Mouse (Mus musculus) neural tube, embryonic 15.5 days (tissue): ENCODE results near the gene Trim28. TPM values are rescaled to one million over a fixed set of nuclear protein-coding genes. Genes with fewer than 3 reads are reported as not detected.

ENCODE experiments used
- ATAC-seq: fragments of 200-750 bp; cut with Nextera tagmentation; 2 replicates; pipeline ENCODE4 v1.8.0; 2017; ENCODE audit warnings: mild to moderate bottlenecking, moderate TSS enrichment, moderate library complexity; ENCODE audit not compliant: low FRiP score
- H3K27ac ChIP-seq: fragments of 300-500 bp; sonication (generic); replicated peaks from 2 replicates; pipeline ENCODE4 v1.5.1; 2015; ENCODE audit warnings: mild to moderate bottlenecking, inconsistent platforms
- H3K27me3 ChIP-seq: fragments of 300-500 bp; sonication (generic); replicated peaks from 2 replicates; pipeline ENCODE4 v1.6.1; 2015; ENCODE audit warnings: inconsistent platforms
- H3K36me3 ChIP-seq: fragments of 300-500 bp; sonication (generic); 2 replicates; pipeline ENCODE4 v1.6.1; 2015; ENCODE audit warnings: inconsistent platforms
- H3K4me1 ChIP-seq: fragments of 300-500 bp; sonication (generic); 2 replicates; pipeline ENCODE4 v1.6.1; 2015; ENCODE audit warnings: inconsistent platforms
- H3K4me2 ChIP-seq: fragments of 300-500 bp; sonication (generic); 2 replicates; pipeline ENCODE4 v1.6.1; 2015; ENCODE audit warnings: inconsistent platforms, mild to moderate bottlenecking, moderate library complexity
- H3K4me3 ChIP-seq: fragments of 300-500 bp; sonication (generic); replicated peaks from 2 replicates; pipeline ENCODE4 v1.5.1; 2015; ENCODE audit warnings: mild to moderate bottlenecking, inconsistent platforms
- H3K9ac ChIP-seq: fragments of 300-500 bp; sonication (generic); replicated peaks from 2 replicates; pipeline ENCODE4 v1.6.1; 2015; ENCODE audit warnings: mild to moderate bottlenecking, inconsistent platforms
- H3K9me3 ChIP-seq: fragments of 300-500 bp; sonication (generic); replicated peaks from 2 replicates; pipeline ENCODE4 v1.6.1; 2016; ENCODE audit warnings: inconsistent platforms
- WGBS: fragments of 180-500 bp; shearing (Covaris S2); methylation state at CpG from one replicate; pipeline ENCODE4 v1.1.7; 2015; ENCODE audit warnings: mixed read lengths; 5-methylcytosine and 5-hydroxymethylcytosine counted together
- polyA plus RNA-seq: library from polyadenylated mRNA; unstranded; fragments of >200 nt; fragmentation: Nextera tagmentation; extraction: Ambion mirVana; gene quantifications from 2 replicates; pipeline ENCODE4 v1.2.1, GENCODE M21; 2015

Trim28 gene
- polyA plus RNA-seq, 1 experiment from 2014 or later = 202 TPM

DNA sequence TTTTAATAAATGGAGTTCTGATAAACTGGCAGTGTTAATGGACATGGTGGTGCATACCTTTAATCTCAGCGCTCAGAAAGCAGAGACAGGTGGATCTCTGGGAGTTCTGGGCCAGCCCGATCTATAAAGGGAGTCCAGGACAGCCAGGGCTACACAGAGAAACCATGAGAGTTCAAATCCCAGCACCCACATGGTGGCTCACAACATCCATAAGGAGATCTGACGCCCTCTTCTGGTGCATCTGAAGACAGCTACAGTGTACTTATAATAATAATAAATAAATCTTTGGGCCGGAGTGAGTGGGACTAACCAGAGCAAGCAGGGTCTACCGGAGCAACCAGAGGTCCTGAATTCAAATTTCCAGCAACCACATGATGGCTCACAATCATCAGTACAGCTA lies 4.5 kb downstream of the Trim28 start:
- Histone ChIP-seq H3K9ac (no peak overlapping the region), H3K4me3 (no peak overlapping the region), H3K27me3 (no peaks in the 10 kb centered on the region), H3K4me2 (no peak overlapping the region), H3K4me1 (peaks cover 21% of the 10 kb centered on the region), H3K27ac (no peak overlapping the region), H3K36me3 (peaks cover 28% of the 10 kb centered on the region), H3K9me3 (no peaks in the 10 kb centered on the region)
- ATAC-seq = no peak
- WGBS = 75% methylated on average over 5 of the region's 5 CpGs

DNA sequence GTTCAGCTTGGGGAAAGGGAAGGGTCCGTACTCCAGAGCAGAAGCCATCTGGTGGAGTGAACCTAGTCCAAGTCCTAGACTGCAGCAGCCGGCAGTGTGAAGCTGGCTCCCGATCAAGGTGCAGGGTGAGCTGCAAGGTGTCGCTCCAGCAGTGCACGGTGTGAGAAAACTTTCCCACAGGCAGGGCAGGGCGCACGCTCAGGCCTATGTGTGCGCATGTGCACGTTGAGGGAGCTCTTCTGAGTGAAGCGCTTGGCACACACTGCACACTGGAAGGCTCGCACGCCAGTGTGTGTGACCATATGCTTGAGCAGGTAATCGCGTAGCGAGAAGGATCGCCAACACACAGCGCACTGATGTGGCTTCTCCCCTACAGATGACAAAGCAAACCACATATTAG lies 7.1 kb downstream of the Trim28 start:
- WGBS = 91% methylated on average over 17 of the region's 17 CpGs
- H3K9me3 ChIP-seq = no peaks in the 10 kb centered on the region
- H3K4me1 ChIP-seq = peaks cover 35% of the 10 kb centered on the region
- no peak overlapping the region for H3K4me3 ChIP-seq
- H3K27ac ChIP-seq = no peak overlapping the region
- no peak overlapping the region for H3K9ac ChIP-seq
- H3K4me2 ChIP-seq = no peak overlapping the region
- no peaks in the 10 kb centered on the region for H3K27me3 ChIP-seq
- H3K36me3 ChIP-seq = peaks cover 28% of the 10 kb centered on the region
- no peak for ATAC-seq

DNA sequence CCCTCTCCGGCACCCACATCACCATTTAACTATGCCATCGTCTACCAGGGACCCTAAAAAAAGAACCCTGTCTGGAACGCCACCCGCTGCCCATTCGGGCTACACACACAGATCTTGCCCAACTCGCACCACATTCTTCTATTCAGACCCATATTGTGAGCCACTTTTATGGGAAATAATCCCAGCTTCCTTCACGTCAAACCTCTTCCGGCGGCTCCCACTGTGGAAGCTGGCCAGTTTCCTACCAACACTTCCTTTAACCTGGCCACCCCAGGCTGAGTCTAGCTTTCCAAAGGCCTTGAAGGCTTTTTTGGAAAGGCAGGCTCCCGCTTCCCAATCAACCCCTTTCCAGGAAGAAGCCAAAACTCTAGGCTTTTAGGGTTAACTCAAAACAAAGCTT lies 7.6 kb downstream of the Trim28 start:
- Histone ChIP-seq H3K4me3 (no peak overlapping the region), H3K4me1 (peaks cover 35% of the 10 kb centered on the region), H3K9me3 (no peaks in the 10 kb centered on the region), H3K27me3 (no peaks in the 10 kb centered on the region), H3K9ac (no peak overlapping the region), H3K4me2 (0 out of 2 replicates have a peak overlapping the region, but pooled peaks have one; percentile 77), H3K27ac (no peak overlapping the region), H3K36me3 (peaks cover 28% of the 10 kb centered on the region)
- ATAC-seq = no peak
- 83% methylated on average over 10 of the region's 10 CpGs for WGBS

DNA sequence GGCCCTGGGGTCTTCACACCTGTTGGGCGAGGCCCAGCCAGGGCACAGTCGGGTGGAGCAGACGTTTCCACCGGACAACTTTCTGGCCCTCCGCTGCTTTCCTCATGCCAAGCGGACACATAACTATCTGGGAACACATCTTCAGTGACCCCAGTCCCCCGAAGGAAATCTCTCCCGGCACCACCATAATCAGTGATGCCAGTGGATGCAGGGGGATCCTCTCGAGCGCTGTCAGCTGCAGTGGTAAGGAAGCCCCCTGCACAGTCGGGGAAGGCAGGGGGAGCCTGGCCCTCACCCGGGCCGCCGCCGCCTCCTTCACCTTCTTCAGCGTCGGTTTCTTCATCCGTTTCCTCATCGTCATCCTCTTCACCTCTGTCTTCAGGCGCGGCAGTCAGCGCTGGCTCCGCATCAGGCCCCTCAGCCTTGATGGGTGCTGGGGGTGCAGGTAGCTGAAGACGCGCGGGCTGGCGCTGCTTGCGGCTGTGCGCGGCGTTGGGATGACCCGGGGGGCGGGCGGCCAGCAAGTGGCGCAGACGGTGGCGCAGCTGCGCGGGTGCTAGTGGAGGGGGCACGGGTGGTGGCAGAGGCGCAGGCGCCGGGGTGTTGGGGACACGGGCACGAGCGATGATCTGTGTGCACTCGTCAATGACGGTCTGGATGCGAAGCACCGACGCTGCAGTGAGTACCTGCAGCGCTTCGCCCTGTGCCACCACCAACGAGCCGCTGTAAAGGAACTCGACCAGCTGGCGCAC lies 8.6 kb downstream of the Trim28 start:
- Histone ChIP-seq H3K4me2 (peak overlapping the region; percentile 77), H3K9ac (peak overlapping the region; percentile 84), H3K27me3 (no peaks in the 10 kb centered on the region), H3K27ac (no peak overlapping the region), H3K36me3 (peaks cover 28% of the 10 kb centered on the region), H3K4me3 (peak overlapping the region; percentile 66), H3K9me3 (no peaks in the 10 kb centered on the region), H3K4me1 (peaks cover 35% of the 10 kb centered on the region)
- 36% methylated on average over 56 of the region's 57 CpGs for WGBS
- ATAC-seq = no peak

DNA sequence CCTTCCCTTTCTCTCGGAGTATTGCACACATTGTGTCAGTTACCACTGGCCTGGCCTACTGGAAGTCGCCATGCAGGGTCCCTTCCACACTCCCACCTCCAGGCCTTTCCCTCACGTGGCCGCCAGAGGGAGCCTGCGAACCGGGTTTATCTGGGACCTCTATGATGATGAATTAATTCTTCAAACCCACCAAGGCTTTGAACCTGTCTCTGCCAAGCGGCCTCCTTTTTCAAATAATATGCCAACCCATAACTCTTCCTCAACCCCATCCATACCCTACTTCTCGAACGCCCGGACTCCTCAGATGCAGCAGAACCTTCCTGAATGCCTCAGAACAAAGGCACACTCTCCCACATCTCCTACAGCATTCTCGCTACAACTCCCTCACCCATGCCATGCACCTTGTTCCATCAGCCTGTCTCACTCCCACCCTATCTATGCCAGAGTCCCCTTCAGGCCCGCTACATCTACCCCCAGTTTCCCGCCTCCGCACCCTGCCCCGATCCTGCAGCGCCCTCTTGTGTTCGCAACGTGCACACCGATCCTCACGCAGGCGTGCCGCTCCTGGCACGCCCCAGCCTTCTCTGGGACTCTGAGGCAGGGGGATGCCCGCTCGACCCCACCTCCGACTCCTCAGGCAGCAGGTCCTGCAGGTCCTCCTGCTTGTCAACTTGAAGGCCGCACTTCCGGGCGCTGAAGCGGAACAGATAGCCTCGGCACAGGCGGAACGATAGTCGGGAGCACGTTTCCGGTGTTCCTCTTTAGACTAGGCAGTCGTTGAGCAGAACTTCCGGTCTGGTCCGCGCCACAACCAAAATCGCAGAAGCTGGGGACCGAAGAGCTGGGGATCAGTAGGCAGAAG lies 10.5 kb downstream of the Trim28 start:
- Histone ChIP-seq H3K4me3 (peak overlapping the region; percentile 66), H3K36me3 (peaks cover 23% of the 10 kb centered on the region), H3K9ac (peak overlapping the region; percentile 84), H3K27me3 (no peaks in the 10 kb centered on the region), H3K4me1 (peaks cover 35% of the 10 kb centered on the region), H3K4me2 (peak overlapping the region; percentile 77), H3K9me3 (no peaks in the 10 kb centered on the region), H3K27ac (peak overlapping the region; percentile 94)
- under 1% methylated on average over 42 of the region's 42 CpGs for WGBS
- ATAC-seq = peak; percentile 92

DNA sequence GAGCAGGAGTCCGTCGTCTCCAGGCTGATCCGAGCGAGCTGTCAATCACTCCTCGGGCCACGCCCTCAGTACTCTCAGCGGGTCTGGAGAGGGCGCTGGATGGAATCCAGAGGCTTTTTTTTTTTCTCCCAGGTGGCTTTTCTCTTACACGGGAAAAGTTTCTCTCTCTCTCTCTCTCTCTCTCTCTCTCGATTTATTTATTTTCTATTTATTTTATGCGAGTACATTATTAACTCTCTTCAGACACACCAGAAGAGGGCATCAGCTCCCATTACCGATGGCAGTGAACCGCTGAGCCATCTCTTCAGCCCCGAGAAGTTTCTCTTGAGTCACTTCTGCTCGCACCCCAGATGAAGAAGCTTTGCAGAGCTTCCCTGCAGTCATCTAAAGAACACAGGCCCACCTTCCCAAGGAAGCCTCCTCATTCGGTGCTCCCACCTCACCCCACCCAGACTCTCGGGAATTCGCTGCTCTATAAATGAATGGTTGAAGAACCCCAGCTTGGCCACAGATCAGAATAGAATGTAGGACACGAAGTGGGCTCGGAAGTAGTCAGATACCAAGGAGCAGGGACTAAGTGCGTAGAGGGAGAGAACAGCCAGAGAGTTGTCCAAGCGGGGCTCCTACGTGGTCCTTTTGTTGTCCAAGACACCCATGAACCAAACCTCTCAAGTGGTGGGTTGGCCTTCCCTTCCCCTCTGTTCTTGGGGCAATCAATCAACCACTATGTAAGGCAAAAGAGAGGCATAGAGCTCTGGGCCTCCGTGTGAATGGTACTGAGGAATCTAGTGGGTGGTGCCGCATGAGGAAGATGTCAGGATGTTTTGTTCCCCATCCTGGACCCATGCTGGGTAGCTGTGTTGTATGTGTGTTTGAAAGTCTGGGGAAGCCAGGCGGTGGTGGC lies 11.3 kb downstream of the Trim28 start, which contains the start of gene Zbtb45:
Zbtb45 (minus strand) TSS at position 30 of the 904 bp plus-strand sequence.
- Histone ChIP-seq H3K9ac (peak within 1 kb of the TSS; percentile 84), H3K4me3 (peak within 1 kb of the TSS; percentile 66), H3K4me1 (peaks cover 35% of the 10 kb centered on the region), H3K9me3 (no peaks in the 10 kb centered on the region), H3K27ac (peak within 1 kb of the TSS; percentile 94), H3K27me3 (no peaks in the 10 kb centered on the region), H3K36me3 (peaks cover 16% of the 10 kb centered on the region), H3K4me2 (peak within 1 kb of the TSS; percentile 77)
- no peak for ATAC-seq
- 3% methylated on average over 26 of the region's 26 CpGs for WGBS

DNA sequence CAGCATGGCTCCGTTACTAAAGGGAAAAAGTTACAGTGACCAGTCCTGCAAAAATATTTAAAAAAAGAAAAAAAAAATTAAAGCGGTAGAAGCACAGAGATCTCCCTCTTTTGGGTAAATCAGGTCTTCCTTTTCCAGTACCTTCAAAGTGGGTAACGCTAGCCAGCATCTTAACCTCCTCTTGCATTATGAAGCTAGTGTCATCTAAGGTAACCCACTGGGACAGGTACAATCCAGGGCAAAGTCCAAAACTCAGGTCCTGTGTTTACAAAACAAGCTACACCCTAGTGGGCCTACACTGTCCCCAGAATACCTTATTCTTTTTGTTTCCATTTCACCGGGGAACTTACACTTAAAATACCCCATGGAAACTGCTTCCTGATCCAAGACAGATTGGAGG lies 14.8 kb downstream of the Trim28 start:
- H3K4me3 ChIP-seq = no peak overlapping the region
- WGBS = 68% methylated on average over 4 of the region's 4 CpGs
- no peak overlapping the region for H3K9ac ChIP-seq
- no peak overlapping the region for H3K27ac ChIP-seq
- no peaks in the 10 kb centered on the region for H3K27me3 ChIP-seq
- ATAC-seq = no peak
- H3K4me1 ChIP-seq = peaks cover 11% of the 10 kb centered on the region
- no peaks in the 10 kb centered on the region for H3K9me3 ChIP-seq
- H3K4me2 ChIP-seq = no peak overlapping the region
- no peaks in the 10 kb centered on the region for H3K36me3 ChIP-seq

DNA sequence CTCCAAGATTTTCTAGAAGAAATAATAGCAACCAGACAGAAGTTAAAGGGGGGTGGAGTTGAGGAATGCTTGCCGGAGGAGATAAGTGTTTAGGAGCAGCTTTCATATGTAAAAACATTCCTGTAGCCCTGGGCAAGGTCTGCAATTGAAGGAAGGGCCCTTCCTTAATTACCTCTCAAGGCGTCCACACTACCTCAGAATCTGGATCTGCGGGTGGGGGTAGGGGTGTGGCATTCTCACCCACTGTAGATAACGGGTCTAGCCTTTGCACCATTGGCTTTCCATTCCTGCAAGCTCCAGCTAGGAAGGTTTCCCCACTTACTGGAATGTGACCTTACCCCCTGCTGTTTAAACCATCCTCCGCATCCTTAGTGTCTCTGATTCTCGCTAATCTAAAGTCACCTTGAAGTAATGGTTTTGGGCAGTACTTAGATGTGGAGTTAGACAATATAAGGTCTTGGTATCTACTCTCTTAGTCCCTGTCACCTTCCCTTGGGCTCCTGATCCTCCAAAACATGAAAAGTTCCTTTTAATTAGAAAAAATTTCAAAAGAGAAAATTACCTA lies 15.4 kb downstream of the Trim28 start:
- H3K9me3 ChIP-seq = no peaks in the 10 kb centered on the region
- H3K4me1 ChIP-seq = peaks cover 7% of the 10 kb centered on the region
- no peak overlapping the region for H3K4me2 ChIP-seq
- ATAC-seq = no peak
- H3K4me3 ChIP-seq = no peak overlapping the region
- H3K27me3 ChIP-seq = no peaks in the 10 kb centered on the region
- no peaks in the 10 kb centered on the region for H3K36me3 ChIP-seq
- WGBS = 34% methylated on average over 6 of the region's 6 CpGs
- H3K9ac ChIP-seq = no peak overlapping the region
- H3K27ac ChIP-seq = no peak overlapping the region

DNA sequence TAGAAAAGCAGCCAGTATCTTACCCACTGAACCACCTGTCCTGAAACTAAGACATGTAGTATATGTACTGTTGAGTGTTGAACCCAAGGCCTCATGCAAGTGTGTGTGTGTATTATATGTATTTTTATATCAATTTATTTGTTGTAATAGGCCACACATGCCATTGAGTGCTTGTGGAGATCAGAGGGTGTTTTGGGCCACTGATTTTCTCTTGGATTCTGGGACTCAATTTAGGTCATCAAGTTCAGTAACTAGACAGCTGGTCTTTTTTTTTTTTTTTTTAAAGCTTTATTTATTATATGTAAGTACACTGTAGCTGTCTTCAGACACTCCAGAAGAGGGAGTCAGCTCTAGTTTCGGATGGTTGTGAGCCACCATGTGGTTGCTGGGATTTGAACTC lies 16.3 kb downstream of the Trim28 start:
- no peak for ATAC-seq
- Histone ChIP-seq H3K27me3 (no peaks in the 10 kb centered on the region), H3K4me2 (no peak overlapping the region), H3K4me1 (peaks cover 6% of the 10 kb centered on the region), H3K9ac (no peak overlapping the region), H3K36me3 (no peaks in the 10 kb centered on the region), H3K27ac (no peak overlapping the region), H3K4me3 (no peak overlapping the region), H3K9me3 (no peaks in the 10 kb centered on the region)
- WGBS = 81% methylated on average over 1 of the region's 1 CpGs

DNA sequence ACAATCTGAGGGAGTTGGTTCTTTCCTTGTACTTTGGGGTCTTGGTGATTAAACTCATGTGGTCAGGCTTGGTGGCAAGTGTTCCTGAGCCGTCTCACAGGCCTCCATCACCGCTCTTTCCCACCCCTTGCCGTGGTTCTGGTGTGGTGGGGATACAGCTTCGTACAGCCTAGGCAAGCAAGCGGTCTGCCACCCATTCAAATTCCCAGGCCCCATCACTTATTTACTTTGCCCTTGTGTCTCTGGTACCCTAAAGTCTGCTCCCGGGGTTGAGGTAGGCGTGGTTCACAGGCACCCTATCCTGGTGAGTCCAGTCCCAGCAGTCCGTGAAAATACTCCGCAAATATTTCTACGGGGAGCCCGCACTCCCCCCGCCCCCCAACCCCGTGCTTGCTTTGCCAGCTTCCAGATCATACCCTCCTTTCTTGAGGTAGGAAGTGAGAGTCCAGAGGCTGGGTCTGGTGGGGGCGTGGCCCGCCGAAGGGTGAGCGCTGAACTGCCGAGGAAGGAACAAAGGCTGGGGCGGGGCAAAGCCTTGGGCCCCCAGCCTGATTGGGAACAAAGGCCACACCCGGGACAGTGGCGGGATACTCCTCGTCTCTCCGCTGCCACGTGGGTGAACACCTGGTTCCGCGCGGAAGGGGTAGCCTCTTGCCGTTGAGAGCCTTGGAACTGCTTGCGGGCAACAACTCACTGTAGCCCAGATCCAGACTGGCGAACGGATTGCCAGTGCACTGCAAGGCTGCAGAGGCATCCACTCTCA lies 24.0 kb downstream of the Trim28 start:
- Histone ChIP-seq H3K4me1 (peaks cover 33% of the 10 kb centered on the region), H3K36me3 (peaks cover 23% of the 10 kb centered on the region), H3K4me2 (peak overlapping the region; percentile 93), H3K9ac (peak overlapping the region; percentile 94), H3K27me3 (no peaks in the 10 kb centered on the region), H3K27ac (peak overlapping the region; percentile 99), H3K9me3 (no peaks in the 10 kb centered on the region), H3K4me3 (peak overlapping the region; percentile 78)
- peak; percentile 23 for ATAC-seq
- WGBS = 2% methylated on average over 31 of the region's 31 CpGs
